Mouse (Mus musculus): ENCODE measurements at regions not wholly inside any gene's neighbourhood (a gene's known extent, or its start where the extent isn't known, plus 50 kb on each side); places are given as distances from the start of the nearest gene placed in this dataset.
"Not testable (repeated sequence)": the region's sequence is repeated elsewhere in the genome, so short reads cannot be mapped to it uniquely, and the experiment has no call there.

DNA sequence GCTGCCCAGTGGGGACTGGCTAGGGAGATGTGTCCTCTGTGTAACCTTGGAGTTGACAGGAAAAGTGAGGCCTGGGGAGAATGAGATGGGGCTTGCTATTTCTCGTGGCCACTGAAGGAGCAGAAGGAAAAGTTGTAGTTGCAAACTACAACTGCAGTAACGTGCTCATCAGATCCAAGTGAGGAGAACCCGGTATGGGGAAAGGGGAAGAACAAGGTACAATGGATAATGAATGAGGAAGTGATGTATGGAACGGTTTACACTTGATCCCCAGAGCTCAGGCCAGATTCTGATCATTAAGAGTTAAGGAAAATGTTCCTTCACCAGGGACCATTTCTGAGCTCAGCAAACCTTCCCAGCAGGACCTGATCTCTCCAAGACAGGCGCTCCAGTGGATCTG is 92.6 kb downstream of the Phlda1 start:
- Histone ChIP-seq H3K4me3 (no peak overlapping the region), H3K27ac (no peak overlapping the region)
- TF ChIP-seq CTCF (conservative IDR thresholded peaks at IDR 0.05), result no peak
- DNase-seq (ENCODE audit: low spot score in 2 of 2), result no peak

DNA sequence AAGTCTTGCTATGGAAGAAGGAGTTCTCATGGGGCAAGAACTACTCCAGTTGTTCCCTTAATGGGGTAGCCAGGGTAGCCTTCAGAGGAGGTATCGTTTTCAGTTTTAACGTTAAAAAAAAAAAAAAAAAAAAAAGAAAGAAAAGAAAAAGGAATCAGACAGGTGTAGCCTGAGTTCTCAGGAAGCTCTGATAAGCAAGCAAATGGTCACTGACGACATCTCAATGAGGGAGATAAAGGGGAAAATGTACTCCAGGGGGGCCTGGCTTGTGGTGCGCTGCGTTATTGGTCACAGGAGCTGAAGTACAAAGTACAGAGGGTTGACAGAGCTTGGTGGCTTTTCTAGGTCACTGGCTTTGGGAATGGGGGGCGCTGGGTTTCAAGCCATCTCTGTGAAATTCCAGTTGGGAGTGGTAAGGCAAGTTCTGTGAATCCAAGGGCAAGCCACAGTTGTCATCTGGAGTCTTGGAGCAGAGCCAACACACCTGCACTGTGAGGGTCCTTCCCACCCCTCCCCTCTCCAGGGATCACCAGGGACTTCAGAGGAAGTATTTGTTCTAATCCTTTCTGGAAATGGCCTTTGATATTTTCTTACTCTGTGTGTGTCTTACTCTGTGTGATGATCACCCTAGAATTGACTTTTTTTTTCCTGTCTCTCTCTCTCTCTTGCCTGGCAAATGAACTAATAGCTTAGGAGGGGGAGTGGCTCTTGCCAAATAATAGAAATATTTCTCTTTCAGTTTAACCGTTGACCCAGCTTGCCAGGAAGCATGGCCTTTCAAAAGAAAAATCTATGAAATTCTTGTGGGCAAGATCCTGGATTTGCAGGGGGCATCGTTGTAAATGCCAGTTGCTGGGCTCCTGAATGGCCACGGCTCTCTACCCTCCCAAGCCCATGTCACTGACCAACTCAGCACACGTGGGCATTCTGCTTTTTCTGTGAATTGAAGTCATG is 93.5 kb downstream of the Phlda1 start:
- 0 out of 2 replicates have a peak overlapping the region, but pooled peaks have one; percentile 23 for H3K27ac ChIP-seq
- no peak for DNase-seq (ENCODE audit: low spot score in 2 of 2)

DNA sequence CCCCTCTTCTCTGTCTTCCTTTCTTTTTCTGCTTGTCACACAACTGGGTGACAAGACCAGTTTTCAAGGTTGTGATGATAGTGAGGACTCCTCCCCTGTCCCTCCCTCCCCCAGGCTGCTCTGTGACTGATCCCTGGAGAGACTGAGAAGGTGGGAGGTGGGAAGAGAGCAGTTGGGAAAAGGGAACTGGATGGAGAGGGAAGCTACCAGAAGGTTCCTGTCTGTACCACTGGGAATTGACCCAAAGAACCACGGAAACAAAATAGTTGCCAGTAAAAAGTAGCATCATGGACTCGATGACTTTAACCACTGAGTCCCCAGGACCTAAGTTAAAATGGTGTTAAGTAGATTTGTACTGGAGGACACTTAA is 94.2 kb downstream of the Phlda1 start:
- 0 out of 2 replicates have a peak overlapping the region, but pooled peaks have one; percentile 23 for H3K27ac ChIP-seq
- no peak overlapping the region for H3K4me3 ChIP-seq
- no peak for TF ChIP-seq CTCF (conservative IDR thresholded peaks at IDR 0.05)
- DNase-seq (ENCODE audit: low spot score in 2 of 2), result no peak

More for the DNA sequence above, 93.5 kb downstream of the Phlda1 start:
- no peak overlapping the region for H3K4me3 ChIP-seq
- no peak for TF ChIP-seq CTCF (conservative IDR thresholded peaks at IDR 0.05)

DNA sequence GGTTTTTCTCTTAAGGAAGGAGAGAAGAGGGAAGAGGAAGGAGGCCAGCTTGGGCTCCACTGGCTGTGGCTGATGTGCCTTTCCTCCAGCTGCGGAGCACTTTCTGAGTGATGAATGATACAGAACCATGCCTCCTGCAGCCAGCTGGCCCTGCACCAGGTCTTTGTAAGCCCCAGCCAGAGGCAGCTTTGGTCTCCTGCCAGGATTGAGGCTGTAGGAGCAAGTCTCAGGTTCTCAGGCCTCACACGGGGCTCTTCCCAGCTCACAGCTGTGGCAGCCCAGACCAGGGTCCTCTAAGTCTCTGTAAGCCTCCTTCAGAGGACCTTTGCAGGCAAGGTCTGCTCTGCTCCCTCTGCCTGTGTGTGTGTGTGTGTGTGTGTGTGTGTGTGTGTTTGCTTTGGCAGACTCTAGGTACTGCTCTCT is 94.6 kb downstream of the Phlda1 start:
- 0 out of 2 replicates have a peak overlapping the region, but pooled peaks have one; percentile 23 for H3K27ac ChIP-seq

DNA sequence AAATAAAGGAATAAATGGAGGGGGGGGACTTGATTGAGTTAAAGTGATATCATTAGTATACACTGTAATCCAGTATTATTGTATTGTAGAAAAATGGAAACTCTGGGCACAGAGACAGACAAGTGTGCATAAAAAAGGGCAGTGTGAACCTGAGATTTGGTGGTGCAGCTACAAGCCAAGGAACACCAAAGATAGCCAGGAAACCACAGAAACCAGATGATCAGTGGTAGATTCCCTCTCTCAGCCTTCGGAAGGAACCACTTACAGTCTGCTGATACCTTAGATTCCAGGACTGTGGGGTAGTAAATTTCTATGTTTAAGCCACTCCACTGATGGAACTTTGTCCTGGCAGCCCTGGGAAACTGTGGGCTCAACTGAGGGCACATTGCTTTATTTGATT is 97.1 kb downstream of the Phlda1 start:
- no peak for DNase-seq (ENCODE audit: low spot score in 2 of 2)
- Histone ChIP-seq H3K4me3 (no peak overlapping the region), H3K27ac (no peak overlapping the region)
- no peak for TF ChIP-seq CTCF (conservative IDR thresholded peaks at IDR 0.05)

More for the DNA sequence above, 94.6 kb downstream of the Phlda1 start:
- no peak overlapping the region for H3K4me3 ChIP-seq
- TF ChIP-seq CTCF (conservative IDR thresholded peaks at IDR 0.05), result no peak
- peak; percentile 42 to 43 for DNase-seq (ENCODE audit: low spot score in 2 of 2)

DNA sequence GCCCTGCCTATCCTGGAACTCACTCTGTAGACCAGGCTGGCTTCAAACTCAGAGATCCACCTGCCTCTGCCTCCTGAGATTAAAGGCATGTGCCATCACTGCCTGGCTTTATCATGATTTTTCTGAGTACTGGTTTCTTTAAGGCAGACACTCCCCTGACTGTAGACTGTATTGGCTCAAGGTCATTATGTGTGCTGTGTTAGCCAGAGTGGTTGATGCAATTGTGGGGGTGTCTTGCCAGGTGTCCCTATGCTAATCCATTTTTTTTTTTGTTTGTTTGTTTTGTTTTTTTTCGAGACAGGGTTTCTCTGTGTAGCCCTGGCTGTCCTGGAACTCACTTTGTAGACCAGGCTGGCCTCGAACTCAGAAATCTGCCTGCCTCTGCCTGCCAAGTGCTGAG is 101.3 kb downstream of the Phlda1 start:
- H3K27ac ChIP-seq, result not testable (repeated sequence)

DNA sequence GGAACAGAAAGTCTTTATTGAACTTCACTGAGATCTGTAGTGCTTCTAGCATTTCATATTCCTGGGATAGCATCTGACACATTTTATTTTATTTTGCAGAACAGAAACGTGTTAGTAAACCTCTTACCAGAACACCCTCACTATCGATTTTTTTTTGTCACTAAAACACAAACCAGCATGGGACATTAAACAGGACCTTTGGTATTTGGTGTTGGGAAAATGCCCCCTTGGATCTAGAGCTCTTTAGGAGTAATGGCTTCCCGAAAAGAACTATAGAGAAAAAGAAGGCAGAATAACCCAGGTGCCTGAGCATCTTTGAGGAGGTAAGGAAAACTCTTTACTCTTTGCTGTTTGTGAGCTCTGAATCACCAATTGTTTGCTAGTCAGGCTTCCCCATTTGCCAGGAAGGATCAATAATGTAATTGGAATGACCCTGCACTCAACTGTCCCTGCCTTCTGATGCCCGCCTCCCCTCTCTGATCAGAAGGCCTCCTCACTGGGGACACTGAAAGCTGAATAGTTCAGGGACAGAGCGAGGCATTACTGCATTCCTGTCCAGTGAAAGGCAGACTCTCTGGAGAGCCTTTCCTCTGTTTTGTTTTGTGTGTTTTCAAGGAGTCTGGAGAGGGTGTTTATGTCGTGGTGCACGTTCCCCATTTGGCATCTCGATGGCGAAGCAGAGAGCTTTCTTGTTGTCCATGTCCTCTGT is 102.5 kb downstream of the Phlda1 start:
- no peak overlapping the region for H3K27ac ChIP-seq
- H3K4me3 ChIP-seq, result no peak overlapping the region
- DNase-seq (ENCODE audit: low spot score in 2 of 2), result no peak
- TF ChIP-seq CTCF (conservative IDR thresholded peaks at IDR 0.05), result no peak

More for the DNA sequence above, 101.3 kb downstream of the Phlda1 start:
- not testable (repeated sequence) for H3K4me3 ChIP-seq; DNase-seq (ENCODE audit: low spot score in 2 of 2)

DNA sequence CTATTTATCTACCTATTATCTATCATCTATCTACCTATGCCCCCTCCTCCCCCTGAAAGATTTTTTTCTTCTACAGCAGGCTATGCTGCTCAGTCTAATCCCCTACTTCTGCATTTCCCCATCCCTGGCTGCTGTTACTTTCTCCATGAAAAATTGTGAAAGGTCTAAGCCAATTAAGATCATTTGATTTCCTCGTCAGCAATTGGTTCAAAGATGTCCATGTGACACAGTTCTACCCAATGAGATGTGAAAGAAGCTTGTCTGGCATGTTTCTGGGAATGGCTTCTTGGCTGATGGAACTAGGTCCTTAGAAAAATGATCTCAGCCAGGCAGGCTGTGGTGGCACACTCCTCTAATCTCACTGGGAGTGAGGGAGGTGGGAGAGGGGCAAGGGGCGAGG is 103.8 kb downstream of the Phlda1 start:
- TF ChIP-seq CTCF (conservative IDR thresholded peaks at IDR 0.05), result no peak
- DNase-seq (ENCODE audit: low spot score in 2 of 2), result no peak
- no peak overlapping the region for H3K27ac ChIP-seq
- no peak overlapping the region for H3K4me3 ChIP-seq

DNA sequence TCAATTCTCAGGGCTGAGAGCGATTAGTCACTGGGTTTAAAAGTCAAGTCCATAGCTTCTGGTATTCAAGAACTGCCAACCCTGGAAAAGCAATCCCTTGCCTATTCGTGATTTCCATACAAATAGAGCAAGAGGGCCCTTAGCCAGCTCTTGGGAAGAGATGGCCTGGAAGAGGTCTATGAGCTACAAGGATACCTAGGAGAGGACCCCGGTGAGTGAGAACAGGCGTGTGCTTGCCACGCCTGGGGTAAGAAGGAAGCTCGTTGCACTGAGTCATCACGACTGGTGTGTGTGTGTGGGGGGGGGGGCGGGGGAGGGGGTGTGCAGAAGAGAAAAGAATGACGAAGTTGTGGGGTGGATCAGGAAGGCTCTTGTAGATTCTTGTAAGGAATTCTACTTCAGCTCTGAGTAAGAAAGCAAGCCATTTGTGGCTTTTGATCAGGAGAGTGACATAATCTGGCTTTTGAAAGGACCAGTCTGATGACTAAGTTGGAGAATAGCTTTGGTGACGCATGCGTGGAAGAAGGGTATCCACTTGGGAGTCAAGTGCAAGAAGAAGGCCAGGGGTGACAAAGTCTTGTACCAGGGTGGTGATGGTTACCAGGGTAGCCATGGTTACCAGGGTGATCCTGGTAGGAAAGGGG is 113.7 kb downstream of the Phlda1 start:
- TF ChIP-seq CTCF (conservative IDR thresholded peaks at IDR 0.05), result no peak
- Histone ChIP-seq H3K27ac (no peak overlapping the region), H3K4me3 (no peak overlapping the region)
- DNase-seq (ENCODE audit: low spot score in 2 of 2), result no peak

DNA sequence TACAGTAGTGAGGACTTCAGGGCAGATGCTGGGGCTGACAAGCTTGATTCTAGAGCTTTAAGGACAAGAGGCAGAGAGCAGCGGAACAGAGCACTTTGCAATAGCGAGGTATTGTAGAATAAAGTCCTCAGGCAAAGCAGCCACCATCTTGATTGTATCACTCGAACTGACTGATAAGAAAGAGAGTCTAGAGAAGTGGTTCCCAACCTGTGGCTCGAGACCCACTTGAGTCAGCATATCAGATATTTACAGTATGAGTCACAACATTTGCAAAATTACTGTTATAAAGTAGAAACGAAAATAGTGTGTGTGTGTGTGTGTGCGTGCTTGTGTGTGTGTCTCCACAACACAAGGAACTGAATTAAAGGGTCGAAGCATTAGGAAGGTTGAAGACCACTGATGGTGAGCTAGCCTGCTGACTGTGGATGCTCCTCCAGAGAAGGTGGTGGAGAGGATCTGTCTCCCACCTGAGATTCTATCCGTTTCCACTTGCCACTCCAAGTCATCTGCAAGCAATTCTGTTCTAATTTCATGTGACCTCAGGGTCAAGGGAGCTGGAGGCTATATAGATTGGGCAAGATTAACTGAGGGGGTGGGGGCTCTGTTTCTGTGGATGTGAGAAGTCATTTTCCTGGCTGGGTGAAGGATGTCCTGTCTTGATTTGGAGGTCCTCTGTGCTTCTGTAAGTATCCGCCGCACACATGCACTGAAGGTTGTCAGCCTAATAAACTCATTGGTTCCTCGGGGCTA is 115.0 kb downstream of the Phlda1 start:
- Histone ChIP-seq H3K4me3 (no peak overlapping the region), H3K27ac (no peak overlapping the region)
- TF ChIP-seq CTCF (conservative IDR thresholded peaks at IDR 0.05), result no peak
- no peak for DNase-seq (ENCODE audit: low spot score in 2 of 2)

DNA sequence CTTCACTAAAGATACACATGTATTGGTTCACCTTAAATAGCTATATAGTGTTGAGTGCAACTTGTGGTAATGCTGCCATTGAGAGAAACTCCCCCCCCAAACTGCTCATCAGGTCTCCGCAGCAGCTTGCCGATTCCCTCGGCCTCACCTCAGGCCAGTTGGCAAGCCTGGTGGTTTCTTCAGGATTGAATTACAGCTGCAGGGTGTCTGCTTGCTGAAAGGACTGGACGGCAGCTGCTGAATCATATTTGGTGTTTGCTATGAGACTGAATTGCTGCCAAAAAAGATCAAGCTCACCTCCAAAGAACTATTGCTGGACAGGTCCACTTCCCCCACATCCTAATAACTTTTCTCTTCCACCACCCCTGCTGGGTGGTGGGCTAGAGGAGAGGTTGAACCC is 116.7 kb downstream of the Phlda1 start:
- DNase-seq (ENCODE audit: low spot score in 2 of 2), result no peak
- no peak overlapping the region for H3K27ac ChIP-seq
- no peak overlapping the region for H3K4me3 ChIP-seq
- TF ChIP-seq CTCF (conservative IDR thresholded peaks at IDR 0.05), result no peak

DNA sequence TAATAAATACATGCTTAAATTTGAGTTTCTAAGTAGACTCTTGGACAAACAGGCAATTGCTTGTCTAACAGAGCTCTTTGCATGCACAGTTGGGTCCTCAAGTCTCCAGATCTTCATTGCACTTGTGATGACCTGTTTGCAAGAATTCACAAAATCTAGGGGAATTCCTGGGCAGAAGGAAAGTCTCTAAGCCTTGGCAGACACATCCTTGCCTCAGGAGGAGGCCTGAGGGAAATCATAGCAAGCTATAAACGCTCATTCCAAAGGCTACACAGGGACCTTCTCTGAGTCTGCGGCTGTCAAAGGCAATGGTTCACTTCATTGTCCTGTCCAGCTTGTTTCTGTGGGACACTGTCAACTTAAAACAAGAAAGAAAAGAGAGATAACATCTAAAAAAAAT is 117.9 kb downstream of the Phlda1 start:
- TF ChIP-seq CTCF (conservative IDR thresholded peaks at IDR 0.05), result no peak
- DNase-seq (ENCODE audit: low spot score in 2 of 2), result no peak
- no peak overlapping the region for H3K27ac ChIP-seq
- no peak overlapping the region for H3K4me3 ChIP-seq
